Mouse (Mus musculus) heart, adult 2 months (tissue): ENCODE data around the gene Col2a1.

Experiments used
- CTCF ChIP-seq: fragments of 200-600 bp; IDR thresholded peaks from 2 replicates; pipeline ENCODE4 v1.8.1; 2022; ENCODE audit warnings: antibody characterized with exemption, mild to moderate bottlenecking, moderate library complexity
- EP300 ChIP-seq: fragments of 200-500 bp; IDR thresholded peaks from 2 replicates; pipeline ENCODE4 v1.6.1; 2011; ENCODE audit warnings: low read depth, low read length, control low read depth; ENCODE audit not compliant: insufficient read depth
- POLR2A ChIP-seq: fragments of 200-500 bp; IDR thresholded peaks from 2 replicates; pipeline ENCODE4 v1.6.1; 2011; ENCODE audit warnings: mild to moderate bottlenecking, low read depth, low read length, control low read depth; ENCODE audit not compliant: insufficient read depth

- TF ChIP-seq CTCF (no peak), EP300 (no peak), POLR2A (no peak)
Measured at GRCm38 (mm10) chr15:98036578-98036977, 32.1 kb upstream of the Col2a1 start.
